Mouse (Mus musculus): Measurements from ENCODE around the gene Hdac7. TPM values are rescaled to one million over a fixed set of nuclear protein-coding genes. Genes with fewer than 3 reads are reported as not detected.

Hdac7 gene
- polyA plus RNA-seq, 1 experiment: 64.7 TPM

DNA sequence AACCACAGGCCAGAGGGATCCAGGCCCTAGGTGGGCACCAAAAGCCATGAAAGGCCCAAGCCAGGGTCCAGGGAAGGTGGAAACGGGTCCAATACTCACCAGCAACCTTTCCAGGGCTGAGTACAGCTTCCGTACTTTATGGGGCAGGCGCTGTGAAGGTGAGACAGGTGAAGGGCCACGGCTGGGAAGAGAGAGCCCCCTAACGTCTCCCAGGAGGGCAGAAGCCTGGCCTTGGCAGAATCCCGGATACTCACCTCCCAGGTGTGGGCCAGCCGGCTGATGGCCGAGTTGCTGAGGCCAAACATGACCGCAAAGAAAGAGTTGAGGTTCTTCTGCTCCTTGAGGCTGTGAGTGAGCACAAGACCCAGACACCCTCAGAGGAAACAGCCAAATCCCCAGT is 94.9 kb downstream of the Hdac7 start:
- H3K4me3 ChIP-seq (ENCODE audit: insufficient read depth, low read length): no peak overlapping the region
- no peak for TF ChIP-seq POLR2A (IDR thresholded peaks at IDR 0.05; ENCODE audit: extremely low read depth, insufficient read depth, low read length)
- TF ChIP-seq CTCF (IDR thresholded peaks at IDR 0.05; ENCODE audit: extremely low read depth, insufficient read depth, low read length): no peak
- no peak overlapping the region for H3K27ac ChIP-seq (ENCODE audit: insufficient read depth, low read length)
- H3K4me1 ChIP-seq (ENCODE audit: control insufficient read depth, insufficient read depth, low read length): no peaks in the 10 kb centered on the region

DNA sequence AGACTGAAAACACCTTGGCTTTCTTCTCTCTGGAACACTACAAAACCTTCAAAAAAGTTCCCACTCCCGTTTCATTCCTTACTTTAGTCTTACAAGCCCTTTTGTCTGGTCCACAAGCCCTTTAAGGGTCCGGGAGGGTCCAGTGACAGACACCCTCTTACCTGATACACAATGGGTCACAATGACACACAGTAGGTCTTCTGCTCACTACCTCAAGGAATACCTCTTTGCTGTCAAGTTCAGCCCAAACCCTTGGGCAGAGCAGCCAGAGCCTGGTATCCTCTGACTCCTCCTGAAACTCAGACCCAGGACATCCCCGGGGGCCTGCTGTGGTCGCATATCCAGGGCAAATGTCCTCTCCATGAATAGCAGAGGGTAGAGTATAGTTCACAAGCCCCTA is 95.3 kb downstream of the Hdac7 start:
- H3K4me1 ChIP-seq (ENCODE audit: control insufficient read depth, insufficient read depth, low read length): no peaks in the 10 kb centered on the region
- H3K27ac ChIP-seq (ENCODE audit: insufficient read depth, low read length): no peak overlapping the region
- H3K4me3 ChIP-seq (ENCODE audit: insufficient read depth, low read length): no peak overlapping the region
- TF ChIP-seq CTCF (IDR thresholded peaks at IDR 0.05; ENCODE audit: extremely low read depth, insufficient read depth, low read length) (no peak), POLR2A (IDR thresholded peaks at IDR 0.05; ENCODE audit: extremely low read depth, insufficient read depth, low read length) (no peak)

DNA sequence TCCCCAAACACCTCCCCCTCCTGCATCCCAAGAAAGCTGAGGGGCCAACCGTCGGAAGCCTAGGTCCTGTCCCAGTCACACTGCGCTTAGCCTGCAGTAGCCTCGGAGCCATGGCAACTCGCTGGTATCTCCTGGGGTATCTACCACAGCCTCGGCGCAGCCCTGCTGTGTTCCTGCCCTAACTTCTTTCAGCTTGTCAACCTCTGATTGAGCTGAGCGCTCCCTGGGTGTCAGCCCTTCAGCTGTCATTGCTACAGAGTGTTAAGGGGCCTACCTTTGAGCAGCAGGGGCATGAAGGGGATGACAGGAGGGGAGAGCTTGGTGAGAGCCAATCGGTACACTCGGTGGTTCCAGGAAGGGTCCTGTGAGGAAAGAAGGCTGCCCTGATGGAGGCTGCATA is 96.0 kb downstream of the Hdac7 start:
- Histone ChIP-seq H3K4me3 (ENCODE audit: insufficient read depth, low read length) (no peak overlapping the region), H3K4me1 (ENCODE audit: control insufficient read depth, insufficient read depth, low read length) (no peaks in the 10 kb centered on the region), H3K27ac (ENCODE audit: insufficient read depth, low read length) (no peak overlapping the region)
- no peak for TF ChIP-seq POLR2A (IDR thresholded peaks at IDR 0.05; ENCODE audit: extremely low read depth, insufficient read depth, low read length)
- TF ChIP-seq CTCF (IDR thresholded peaks at IDR 0.05; ENCODE audit: extremely low read depth, insufficient read depth, low read length): no peak

DNA sequence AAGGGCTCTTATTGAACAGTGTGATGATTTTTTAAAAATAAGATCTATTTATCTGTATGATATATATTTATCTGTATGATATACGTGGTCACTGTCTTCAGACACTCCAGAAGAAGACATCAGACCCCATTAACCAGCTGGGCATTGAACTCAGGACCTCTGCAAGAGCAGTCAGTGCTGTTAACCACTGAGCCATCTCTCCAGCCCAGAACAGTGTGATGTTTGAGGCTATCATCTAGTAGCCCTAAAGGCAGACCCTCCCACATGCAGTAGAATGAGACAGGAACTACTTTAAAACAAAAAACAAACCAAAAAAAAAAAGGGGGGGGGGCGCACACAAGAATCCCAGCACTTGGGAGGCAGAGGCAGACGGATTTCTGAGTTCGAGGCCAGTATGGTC is 96.8 kb downstream of the Hdac7 start:
- Histone ChIP-seq H3K27ac (ENCODE audit: insufficient read depth, low read length) (no peak overlapping the region), H3K4me1 (ENCODE audit: control insufficient read depth, insufficient read depth, low read length) (no peaks in the 10 kb centered on the region), H3K4me3 (ENCODE audit: insufficient read depth, low read length) (no peak overlapping the region)
- no peak for TF ChIP-seq CTCF (IDR thresholded peaks at IDR 0.05; ENCODE audit: extremely low read depth, insufficient read depth, low read length)
- TF ChIP-seq POLR2A (IDR thresholded peaks at IDR 0.05; ENCODE audit: extremely low read depth, insufficient read depth, low read length): no peak

DNA sequence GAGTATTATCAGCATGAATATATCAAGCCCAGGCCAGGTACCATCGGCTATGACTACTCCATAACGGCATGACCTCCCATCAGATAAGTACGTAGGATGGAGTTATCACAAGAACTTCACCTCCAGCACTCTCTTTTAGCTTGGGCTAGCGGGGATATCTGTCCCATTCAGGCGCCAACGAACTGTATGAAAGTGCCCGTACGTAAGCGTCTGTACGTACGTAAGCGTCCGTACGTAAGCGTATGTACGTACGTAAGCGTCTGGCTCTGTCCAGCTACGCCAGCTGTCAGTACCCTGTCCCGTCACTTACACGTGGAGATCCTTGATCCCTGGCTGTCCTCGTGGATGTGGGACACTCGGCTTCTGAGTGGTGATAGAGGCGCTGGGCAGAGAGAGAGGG is 97.6 kb downstream of the Hdac7 start:
- Histone ChIP-seq H3K4me1 (ENCODE audit: control insufficient read depth, insufficient read depth, low read length) (no peaks in the 10 kb centered on the region), H3K27ac (ENCODE audit: insufficient read depth, low read length) (no peak overlapping the region), H3K4me3 (ENCODE audit: insufficient read depth, low read length) (no peak overlapping the region)
- TF ChIP-seq POLR2A (IDR thresholded peaks at IDR 0.05; ENCODE audit: extremely low read depth, insufficient read depth, low read length) (no peak), CTCF (IDR thresholded peaks at IDR 0.05; ENCODE audit: extremely low read depth, insufficient read depth, low read length) (no peak)

DNA sequence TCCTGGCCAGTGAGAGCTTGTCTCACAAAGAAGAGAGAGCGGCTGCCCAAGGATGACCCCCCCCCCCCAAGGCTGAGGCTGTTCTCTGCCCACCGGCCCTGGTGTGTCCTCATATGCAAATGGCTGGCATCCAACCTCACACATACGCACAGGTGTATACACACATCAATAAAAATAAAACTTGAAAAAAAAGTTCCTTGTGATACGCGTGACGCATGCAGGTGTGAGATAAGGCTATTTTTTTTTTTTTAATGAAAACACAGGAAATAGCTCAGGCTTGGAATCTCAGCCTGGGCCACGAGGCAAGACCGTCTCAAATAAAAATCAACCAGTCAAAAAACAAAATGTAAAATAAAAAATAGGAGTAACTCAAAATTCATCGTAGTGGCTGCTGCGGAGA is 98.0 kb downstream of the Hdac7 start:
- Histone ChIP-seq H3K4me1 (ENCODE audit: control insufficient read depth, insufficient read depth, low read length) (no peaks in the 10 kb centered on the region), H3K27ac (ENCODE audit: insufficient read depth, low read length) (no peak overlapping the region), H3K4me3 (ENCODE audit: insufficient read depth, low read length) (no peak overlapping the region)
- TF ChIP-seq CTCF (IDR thresholded peaks at IDR 0.05; ENCODE audit: extremely low read depth, insufficient read depth, low read length) (no peak), POLR2A (IDR thresholded peaks at IDR 0.05; ENCODE audit: extremely low read depth, insufficient read depth, low read length) (no peak)

DNA sequence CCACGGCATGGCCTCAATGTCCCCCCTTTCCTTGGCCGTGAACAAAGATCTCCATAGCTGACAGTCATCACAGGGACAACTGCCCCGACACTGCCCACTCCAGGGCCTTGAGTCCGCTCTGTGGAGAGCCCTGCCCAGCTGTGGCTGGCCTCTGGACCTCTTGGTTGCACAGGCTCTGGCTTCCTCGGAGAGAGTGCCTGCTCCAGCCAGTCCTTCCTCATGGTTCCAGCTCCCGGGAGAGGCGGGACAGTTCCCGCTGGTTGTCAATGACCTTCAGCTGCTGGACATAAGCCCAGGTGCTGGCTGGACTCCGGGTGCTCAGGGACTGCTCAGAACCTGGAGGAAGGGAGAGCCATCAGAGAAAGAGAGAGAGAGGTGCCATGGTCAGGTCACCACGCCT is 99.0 kb downstream of the Hdac7 start:
- H3K4me3 ChIP-seq (ENCODE audit: insufficient read depth, low read length): no peak overlapping the region
- no peak for TF ChIP-seq POLR2A (IDR thresholded peaks at IDR 0.05; ENCODE audit: extremely low read depth, insufficient read depth, low read length)
- no peak for TF ChIP-seq CTCF (IDR thresholded peaks at IDR 0.05; ENCODE audit: extremely low read depth, insufficient read depth, low read length)
- no peaks in the 10 kb centered on the region for H3K4me1 ChIP-seq (ENCODE audit: control insufficient read depth, insufficient read depth, low read length)
- peak overlapping the region; percentile 68 for H3K27ac ChIP-seq (ENCODE audit: insufficient read depth, low read length)

DNA sequence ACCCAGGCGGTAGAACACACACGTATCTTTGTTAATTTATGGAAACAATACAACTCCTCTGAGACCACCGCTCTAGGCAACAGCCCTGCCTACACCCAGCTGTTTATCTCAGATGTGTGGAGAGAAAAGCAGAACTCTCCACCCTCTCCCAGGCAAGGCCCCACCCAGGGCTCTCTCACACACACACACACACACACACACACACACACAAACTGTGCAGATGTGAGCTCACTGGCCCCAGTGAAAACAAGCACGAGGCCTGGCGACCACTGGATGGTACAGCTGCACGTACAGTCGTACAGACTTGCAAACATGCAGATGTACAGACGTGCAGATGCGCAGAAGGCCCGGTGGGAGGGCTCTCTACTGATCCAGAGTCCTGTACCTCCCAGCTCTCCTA is 99.4 kb downstream of the Hdac7 start:
- TF ChIP-seq CTCF (IDR thresholded peaks at IDR 0.05; ENCODE audit: extremely low read depth, insufficient read depth, low read length): no peak
- TF ChIP-seq POLR2A (IDR thresholded peaks at IDR 0.05; ENCODE audit: extremely low read depth, insufficient read depth, low read length): no peak
- no peaks in the 10 kb centered on the region for H3K4me1 ChIP-seq (ENCODE audit: control insufficient read depth, insufficient read depth, low read length)
- H3K4me3 ChIP-seq (ENCODE audit: insufficient read depth, low read length): no peak overlapping the region
- peak overlapping the region; percentile 68 for H3K27ac ChIP-seq (ENCODE audit: insufficient read depth, low read length)

DNA sequence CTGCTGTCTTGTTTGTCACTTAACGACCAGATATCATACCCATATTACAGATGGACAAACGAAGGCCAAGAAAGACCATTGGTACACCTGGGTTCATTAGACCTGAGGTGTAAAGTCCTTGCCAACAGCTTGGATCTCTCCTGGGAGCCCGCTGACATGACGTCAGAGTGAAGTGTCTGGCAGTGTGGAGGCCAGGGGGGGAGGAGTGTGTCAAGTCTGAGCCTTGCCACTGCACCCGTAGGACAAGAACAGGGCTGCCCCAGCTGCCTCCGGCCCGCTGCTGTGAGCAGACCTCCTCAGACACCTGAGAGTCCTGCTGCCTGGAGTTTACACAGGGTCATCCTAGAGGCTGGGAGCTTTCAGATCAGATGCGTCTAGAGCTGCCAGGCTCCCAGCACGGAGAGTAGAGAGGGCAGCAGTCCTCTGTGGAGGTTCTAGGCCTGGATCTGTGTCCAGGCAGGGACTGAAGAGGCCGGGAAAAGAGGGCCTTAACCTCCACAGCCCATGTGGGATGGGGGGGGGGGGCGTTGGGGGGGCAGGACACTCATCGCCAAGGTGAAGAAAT is 100.3 kb downstream of the Hdac7 start:
- TF ChIP-seq POLR2A (IDR thresholded peaks at IDR 0.05; ENCODE audit: extremely low read depth, insufficient read depth, low read length): no peak
- TF ChIP-seq CTCF (IDR thresholded peaks at IDR 0.05; ENCODE audit: extremely low read depth, insufficient read depth, low read length): no peak
- no peaks in the 10 kb centered on the region for H3K4me1 ChIP-seq (ENCODE audit: control insufficient read depth, insufficient read depth, low read length)
- no peak overlapping the region for H3K4me3 ChIP-seq (ENCODE audit: insufficient read depth, low read length)
- no peak overlapping the region for H3K27ac ChIP-seq (ENCODE audit: insufficient read depth, low read length)

DNA sequence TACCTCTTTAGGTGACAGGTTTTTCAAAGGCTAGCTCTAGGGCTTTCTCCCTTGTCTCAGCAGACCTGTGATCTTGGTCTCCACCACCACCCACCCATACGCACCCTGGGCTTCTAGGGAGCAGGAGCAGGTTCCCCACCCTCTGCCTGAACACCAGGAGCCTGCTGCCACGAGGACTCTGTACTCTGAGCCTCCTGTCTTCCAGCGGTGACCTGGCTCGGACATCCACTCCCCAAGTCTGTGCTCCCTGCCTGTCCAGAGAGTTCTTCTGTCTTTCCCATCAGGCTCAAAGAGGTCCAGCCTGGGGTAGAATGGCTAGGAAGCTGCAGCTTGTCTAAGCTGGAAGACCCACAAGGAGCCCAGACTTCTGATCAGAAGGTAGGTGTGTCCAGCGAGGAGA is 101.1 kb downstream of the Hdac7 start:
- TF ChIP-seq POLR2A (IDR thresholded peaks at IDR 0.05; ENCODE audit: extremely low read depth, insufficient read depth, low read length): no peak
- no peak for TF ChIP-seq CTCF (IDR thresholded peaks at IDR 0.05; ENCODE audit: extremely low read depth, insufficient read depth, low read length)
- Histone ChIP-seq H3K27ac (ENCODE audit: insufficient read depth, low read length) (no peak overlapping the region), H3K4me1 (ENCODE audit: control insufficient read depth, insufficient read depth, low read length) (no peaks in the 10 kb centered on the region), H3K4me3 (ENCODE audit: insufficient read depth, low read length) (no peak overlapping the region)

Other genes with a start within 250 kb of the Hdac7 start
- 19.6 and 22.0 TPM in 2 replicates for gene Rpap3, start 138.7 kb downstream of the Hdac7 start, polyA plus RNA-seq (2012; rRNA removed)
- 3.9 and 4.0 TPM in 2 replicates for gene Endou, start 113.2 kb downstream of the Hdac7 start, polyA plus RNA-seq (2012; rRNA removed)
- 40.2 and 45.9 TPM in 2 replicates for gene Rapgef3, start 76.5 kb downstream of the Hdac7 start, polyA plus RNA-seq (2012; rRNA removed)
- gene Slc48a1, start 66.0 kb downstream of the Hdac7 start, polyA plus RNA-seq (2012; rRNA removed): 140 and 155 TPM in 2 replicates
- gene Vdr, start 66.1 kb upstream of the Hdac7 start, polyA plus RNA-seq (2012; rRNA removed): 0.17 and 0.25 TPM in 2 replicates
- 58.3 and 63.6 TPM in 2 replicates for gene Tmem106c, start 119.7 kb upstream of the Hdac7 start, polyA plus RNA-seq (2012; rRNA removed)
- 0.87 and 1.1 TPM in 2 replicates for gene Col2a1, start 160.2 kb upstream of the Hdac7 start, polyA plus RNA-seq (2012; rRNA removed)
- gene Pfkm, start 248.1 kb upstream of the Hdac7 start, polyA plus RNA-seq (2012; rRNA removed): 391 and 405 TPM in 2 replicates
- gene Senp1, start 249.2 kb upstream of the Hdac7 start, polyA plus RNA-seq (2012; rRNA removed): 10.3 and 10.6 TPM in 2 replicates

All from cortical plate, adult 2 months (tissue).